In the genomic region with DNA sequence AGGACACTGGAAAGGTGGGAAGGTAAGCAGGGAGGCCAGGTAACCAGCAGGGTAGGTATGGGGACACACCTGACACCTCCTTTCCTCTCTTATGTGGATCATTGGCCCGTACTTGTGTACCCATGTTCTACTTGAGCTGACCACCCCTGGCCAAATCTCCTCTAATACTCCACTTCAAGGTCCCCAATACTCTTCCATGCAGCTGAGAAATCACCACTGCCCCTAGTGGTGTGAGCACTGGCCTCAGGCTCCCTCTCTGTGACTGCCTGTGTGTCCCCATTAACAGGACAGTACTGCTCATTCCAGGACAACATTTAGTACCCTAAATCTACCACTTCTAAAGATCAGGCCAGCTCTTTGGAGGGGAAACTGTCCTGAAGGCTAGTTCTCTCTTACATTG, we compare ENCODE assay signal across 13 mouse cellular contexts. TPM values are rescaled to one million over a fixed set of nuclear protein-coding genes. Genes with fewer than 3 reads are reported as not detected.
DNase-seq lines count a peak whose midpoint lies in the region; ATAC-seq and TF ChIP-seq lines count a peak whose summit lies in the region.
"Had no signal": no experiment of that assay in that cellular context is flagged by ENCODE, and none has a peak within 500 bp of the region (broad histone marks: within the 10 kb centered on the region; RNA-seq: fewer than 3 reads in every experiment).

No protein-coding gene starts in this region.

- 89% methylated on average over 1 of the region's 1 CpGs for WGBS in forebrain, postnatal 0 days
- WGBS in forebrain, embryonic 15.5 days, result 94% methylated on average over 1 of the region's 1 CpGs
- WGBS in lung, embryonic 14.5 days, result 62% methylated on average over 1 of the region's 1 CpGs
- WGBS in hindbrain, postnatal 0 days, result 54% methylated on average over 1 of the region's 1 CpGs

- H3K4me3 ChIP-seq in forebrain, postnatal 0 days (ENCODE audit: low read depth, low read length), result no peak overlapping the region
- no peak overlapping the region for H3K4me3 ChIP-seq in forebrain, embryonic 15.5 days
- no peak overlapping the region for H3K4me3 ChIP-seq in lung, embryonic 14.5 days (ENCODE audit: low read depth, low read length)
- H3K4me3 ChIP-seq in hindbrain, postnatal 0 days (ENCODE audit: low read length), result no peak overlapping the region
- H3K4me3 ChIP-seq: embryonic facial prominence, embryonic 12.5 days; heart, embryonic 13.5 days; limb, embryonic 15.5 days had no signal

- H3K36me3 ChIP-seq in forebrain, postnatal 0 days (ENCODE audit: insufficient read depth), result no peaks in the 10 kb centered on the region
- H3K36me3 ChIP-seq in forebrain, embryonic 15.5 days, result peaks cover 5% of the 10 kb centered on the region; the same call in 1 of the 2 replicates
- H3K36me3 ChIP-seq in lung, embryonic 14.5 days (ENCODE audit: insufficient read depth), result no peaks in the 10 kb centered on the region
- H3K36me3 ChIP-seq in hindbrain, postnatal 0 days (ENCODE audit: insufficient read depth, low read length), result no peaks in the 10 kb centered on the region
- H3K36me3 ChIP-seq: embryonic facial prominence, embryonic 12.5 days; heart, embryonic 13.5 days; limb, embryonic 15.5 days had no signal

- no peak for ATAC-seq in forebrain, postnatal 0 days
- no peak for ATAC-seq in forebrain, embryonic 15.5 days (replicated peaks)
- no peak for ATAC-seq in lung, embryonic 14.5 days (ENCODE audit: insufficient read depth)
- ATAC-seq in hindbrain, postnatal 0 days, result no peak

- no peaks in the 10 kb centered on the region for H3K27me3 ChIP-seq in forebrain, postnatal 0 days (ENCODE audit: insufficient read depth, low read length)
- no peaks in the 10 kb centered on the region for H3K27me3 ChIP-seq in forebrain, embryonic 15.5 days
- H3K27me3 ChIP-seq in lung, embryonic 14.5 days (ENCODE audit: insufficient read depth, low read length), result peaks cover 68% of the 10 kb centered on the region
- no peaks in the 10 kb centered on the region for H3K27me3 ChIP-seq in hindbrain, postnatal 0 days (ENCODE audit: insufficient read depth, low read length)

- DNase-seq in forebrain, postnatal 0 days, result no peak
- DNase-seq in lung, embryonic 14.5 days, result no peak
- no peak for DNase-seq in lung, postnatal 4 days
- DNase-seq in hindbrain, postnatal 0 days (ENCODE audit: low spot score), result no peak
- DNase-seq in retina, postnatal 1 day, result peak; percentile 52
- DNase-seq in ovary, adult 18-20 months (ENCODE audit: low spot score), result no peak
- DNase-seq: kidney, adult 18-20 months; layer of hippocampus, postnatal 36 days; right cerebral cortex, adult 18-20 months had no signal

- no peaks in the 10 kb centered on the region for H3K9me3 ChIP-seq in forebrain, postnatal 0 days (ENCODE audit: low read length)
- no peaks in the 10 kb centered on the region for H3K9me3 ChIP-seq in forebrain, embryonic 15.5 days
- no peaks in the 10 kb centered on the region for H3K9me3 ChIP-seq in lung, embryonic 14.5 days (ENCODE audit: low read depth, low read length)
- H3K9me3 ChIP-seq in hindbrain, postnatal 0 days (ENCODE audit: low read length), result no peaks in the 10 kb centered on the region
- H3K9me3 ChIP-seq: limb, embryonic 15.5 days had no signal

- peaks cover 29% of the 10 kb centered on the region for H3K4me1 ChIP-seq in forebrain, postnatal 0 days (ENCODE audit: insufficient read depth)
- H3K4me1 ChIP-seq in forebrain, embryonic 15.5 days, result peaks cover 51% of the 10 kb centered on the region
- H3K4me1 ChIP-seq in lung, embryonic 14.5 days (ENCODE audit: insufficient read depth), result no peaks in the 10 kb centered on the region
- peaks cover 34% of the 10 kb centered on the region for H3K4me1 ChIP-seq in hindbrain, postnatal 0 days (ENCODE audit: insufficient read depth, low read length)

- no peak overlapping the region for H3K27ac ChIP-seq in forebrain, postnatal 0 days (ENCODE audit: low read depth, low read length)
- no peak overlapping the region for H3K27ac ChIP-seq in forebrain, embryonic 15.5 days (replicated peaks)
- H3K27ac ChIP-seq in lung, embryonic 14.5 days (ENCODE audit: low read depth), result no peak overlapping the region
- no peak overlapping the region for H3K27ac ChIP-seq in hindbrain, postnatal 0 days
- H3K27ac ChIP-seq: embryonic facial prominence, embryonic 12.5 days; heart, embryonic 13.5 days; limb, embryonic 15.5 days had no signal

- TF ChIP-seq CTCF in forebrain, postnatal 0 days (IDR thresholded peaks at IDR 0.05; ENCODE audit: low read depth), result peak; percentile 50
- peak; percentile 42 for TF ChIP-seq CTCF in lung, embryonic 14.5 days (IDR thresholded peaks at IDR 0.05; ENCODE audit: low read depth)
- peak; percentile 63 for TF ChIP-seq CTCF in hindbrain, postnatal 0 days (IDR thresholded peaks at IDR 0.05; ENCODE audit: low read depth)

- 0 out of 2 replicates have a peak overlapping the region, but pooled peaks have one; percentile 72 for H3K4me2 ChIP-seq in forebrain, postnatal 0 days (ENCODE audit: low read depth)
- H3K4me2 ChIP-seq in forebrain, embryonic 15.5 days (replicated peaks), result no peak overlapping the region
- H3K4me2 ChIP-seq in lung, embryonic 14.5 days, result no peak overlapping the region
- peak overlapping the region; percentile 69 for H3K4me2 ChIP-seq in hindbrain, postnatal 0 days (ENCODE audit: low read depth, low read length)
- H3K4me2 ChIP-seq: limb, embryonic 15.5 days had no signal

- no peak overlapping the region for H3K9ac ChIP-seq in forebrain, postnatal 0 days
- no peak overlapping the region for H3K9ac ChIP-seq in forebrain, embryonic 15.5 days (replicated peaks)
- no peak overlapping the region for H3K9ac ChIP-seq in lung, embryonic 14.5 days
- no peak overlapping the region for H3K9ac ChIP-seq in hindbrain, postnatal 0 days (replicated peaks; ENCODE audit: low read length)
- H3K9ac ChIP-seq: embryonic facial prominence, embryonic 12.5 days; heart, embryonic 13.5 days; limb, embryonic 15.5 days had no signal

RNA-seq across cellular contexts. Expression of a gene that starts 1.5 kb away (rescaled TPM):
- 107 and 132 TPM in 2 replicates for total RNA-seq in forebrain, postnatal 0 days (2014; rRNA removed)
- polyA plus RNA-seq in forebrain, postnatal 0 days (2015; fragmentation: Nextera tagmentation; extraction: Ambion mirVana), result 15.8 and 18.3 TPM in 2 replicates
- 23.1 and 25.8 TPM in 2 replicates for polyA plus RNA-seq in forebrain, embryonic 15.5 days (2015; fragmentation: Nextera tagmentation; extraction: Ambion mirVana)
- polyA plus RNA-seq in lung, embryonic 14.5 days (2014; fragmentation: Nextera tagmentation; extraction: Ambion mirVana), result 0.81 and 0.88 TPM in 2 replicates
- 136 and 143 TPM in 2 replicates for total RNA-seq in hindbrain, postnatal 0 days (2014; rRNA removed)
- polyA plus RNA-seq in hindbrain, postnatal 0 days (2015; fragmentation: Nextera tagmentation; extraction: Ambion mirVana), result 17.9 and 18.0 TPM in 2 replicates

RNA-seq across cellular contexts. Expression of a gene that starts 29.7 kb away (rescaled TPM):
- total RNA-seq in forebrain, postnatal 0 days (2014; rRNA removed), result 73.4 and 89.8 TPM in 2 replicates
- 64.5 and 78.3 TPM in 2 replicates for polyA plus RNA-seq in forebrain, postnatal 0 days (2015; fragmentation: Nextera tagmentation; extraction: Ambion mirVana)
- polyA plus RNA-seq in forebrain, embryonic 15.5 days (2015; fragmentation: Nextera tagmentation; extraction: Ambion mirVana), result 84.4 and 87.9 TPM in 2 replicates
- polyA plus RNA-seq in lung, embryonic 14.5 days (2014; fragmentation: Nextera tagmentation; extraction: Ambion mirVana), result 50.3 and 54.5 TPM in 2 replicates
- 120 and 121 TPM in 2 replicates for total RNA-seq in hindbrain, postnatal 0 days (2014; rRNA removed)
- 68.5 and 72.6 TPM in 2 replicates for polyA plus RNA-seq in hindbrain, postnatal 0 days (2015; fragmentation: Nextera tagmentation; extraction: Ambion mirVana)

Comparison
In these comparisons a context has a peak if more than half of its experiments do, and no peak if none do; other contexts are left out.
1. H3K4me2 ChIP-seq: peak in forebrain, postnatal 0 days (single experiment) and hindbrain, postnatal 0 days (single experiment); none in forebrain, embryonic 15.5 days (single experiment) and lung, embryonic 14.5 days (single experiment).
2. Peak in every context shown above with its lines, with median percentiles within 50 percentile points of each other: CTCF ChIP-seq.